Mouse (Mus musculus): Measurements from ENCODE around the gene Tbc1d13. TPM values are rescaled to one million over a fixed set of nuclear protein-coding genes. Genes with fewer than 3 reads are reported as not detected.

Tbc1d13 gene
- 14.1 TPM for polyA plus RNA-seq (2014; fragmentation: Illumina TruSeq; extraction: RNeasy Lipid Tissue Mini Kit (QIAGEN cat#74804); ENCODE audit: low read depth, low replicate concordance)

DNA sequence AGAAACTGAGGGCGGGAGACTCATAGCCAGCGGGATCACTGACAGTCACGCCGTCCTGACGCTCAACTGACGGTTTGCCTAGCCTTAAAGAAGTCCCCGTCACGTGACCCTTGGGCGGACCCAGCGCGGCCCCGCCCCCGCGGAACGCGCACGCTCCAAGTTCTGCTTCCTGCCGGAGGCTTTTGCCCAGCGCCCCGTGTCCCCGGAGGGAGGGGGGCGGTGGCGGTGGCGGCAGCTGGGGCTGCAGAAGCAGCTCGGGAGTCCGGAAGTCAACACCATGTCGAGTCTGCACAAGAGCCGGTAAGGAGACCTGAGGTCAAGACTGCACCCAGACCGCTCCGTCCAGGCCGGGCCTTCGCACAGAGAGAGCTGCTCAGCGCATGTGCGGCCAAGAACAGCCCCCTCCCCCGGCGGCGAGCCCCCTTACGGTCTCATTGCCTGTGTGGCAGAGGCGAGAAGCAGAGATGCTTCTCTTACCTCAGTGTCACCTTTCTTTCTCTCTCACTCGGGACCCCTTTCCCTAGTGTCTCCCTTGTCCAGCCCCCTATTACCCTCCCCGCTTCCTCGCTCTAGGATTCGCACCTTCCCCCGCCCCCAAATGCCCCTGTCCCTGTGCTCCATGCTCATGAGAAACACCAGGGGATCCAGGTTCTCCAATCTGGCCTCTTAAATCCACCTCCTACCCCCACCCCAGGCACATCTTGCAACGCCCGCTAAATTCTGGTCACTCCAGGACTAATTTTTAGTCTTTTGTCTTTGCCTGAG, at the start of gene Tbc1d13:
TSS of gene Tbc1d13 (plus strand) at position 134 of the 765 bp plus-strand sequence.

DNA sequence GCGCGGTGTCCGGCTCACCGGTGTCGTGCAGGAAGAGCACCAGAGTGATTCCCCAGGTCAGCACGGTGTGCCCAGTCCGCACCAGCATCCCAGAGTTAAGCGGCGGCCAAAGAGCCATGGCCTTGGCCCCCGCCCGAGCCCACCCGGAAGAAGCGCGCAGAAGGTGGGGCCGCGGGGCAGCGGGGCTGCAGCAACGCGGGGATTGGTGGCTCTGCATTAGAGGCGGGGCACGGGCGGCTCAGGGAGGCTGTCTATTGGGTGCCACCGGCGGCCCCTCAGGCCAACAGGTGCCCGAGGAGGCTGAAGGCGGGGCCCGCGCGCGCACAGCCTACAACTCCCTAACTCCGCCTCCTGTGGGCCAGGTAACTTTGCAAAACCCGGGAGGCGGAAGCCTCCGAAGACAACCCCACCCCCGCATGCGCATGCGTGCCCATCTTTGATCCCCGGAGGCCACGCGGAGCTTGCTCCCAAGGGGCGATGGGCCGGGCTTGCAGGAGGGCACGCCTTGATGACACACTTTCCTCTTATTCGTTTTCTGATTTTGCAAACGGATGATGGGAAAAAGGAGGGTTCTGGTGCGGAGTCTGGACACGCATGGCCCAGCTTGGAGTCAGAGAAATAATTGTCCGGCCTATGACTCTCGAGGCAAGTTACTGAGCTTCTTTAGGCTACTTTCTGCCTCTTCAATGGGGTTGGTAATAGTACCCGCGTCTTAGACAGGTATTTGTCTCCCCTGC, 39.9 kb upstream of the Tbc1d13 start, which contains the start of gene Zdhhc12:
TSS of gene Zdhhc12 (minus strand) at position 178 of the 737 bp plus-strand sequence.

DNA sequence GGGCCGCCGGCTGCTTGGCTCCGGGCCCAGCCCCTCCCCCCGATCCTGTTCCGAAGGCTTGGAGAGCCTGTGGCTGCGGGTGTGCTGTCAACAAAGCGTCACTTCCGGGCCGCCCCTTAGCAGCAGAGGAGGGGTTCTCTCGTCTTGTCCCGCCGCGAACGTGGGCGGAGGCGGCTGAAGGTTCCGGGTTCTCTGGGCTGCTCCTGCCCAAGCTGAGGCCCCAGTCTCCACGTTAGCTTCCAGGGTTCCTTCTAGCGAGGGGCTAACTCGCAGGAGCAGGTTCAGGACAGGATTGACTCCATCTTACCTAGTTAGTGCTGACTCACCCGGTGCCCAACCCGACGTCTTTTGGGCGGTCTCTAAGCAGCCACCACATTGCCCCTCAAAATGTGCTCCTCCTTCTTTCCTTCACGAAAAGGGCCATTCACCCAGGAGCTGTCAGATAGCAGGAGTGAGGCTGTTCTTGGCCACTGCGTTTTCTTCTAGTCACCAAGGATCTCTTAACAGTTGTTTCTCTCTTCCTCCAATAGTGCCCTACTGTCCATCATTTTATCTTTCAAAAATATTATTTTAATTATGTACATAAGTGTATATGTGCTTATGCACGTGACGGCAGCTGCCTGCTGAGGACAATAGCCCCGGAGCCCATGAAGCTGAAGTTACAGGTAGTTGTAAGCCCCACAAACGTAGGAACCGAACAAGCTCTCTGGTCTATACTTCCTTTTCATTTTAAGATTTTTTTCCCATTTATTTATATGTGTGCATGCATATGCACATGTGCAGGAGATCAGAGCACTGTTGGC, 8.9 kb upstream of the Tbc1d13 start, which contains the start of gene Zer1:
TSS of gene Zer1 (minus strand) at position 114 of the 803 bp plus-strand sequence.

DNA sequence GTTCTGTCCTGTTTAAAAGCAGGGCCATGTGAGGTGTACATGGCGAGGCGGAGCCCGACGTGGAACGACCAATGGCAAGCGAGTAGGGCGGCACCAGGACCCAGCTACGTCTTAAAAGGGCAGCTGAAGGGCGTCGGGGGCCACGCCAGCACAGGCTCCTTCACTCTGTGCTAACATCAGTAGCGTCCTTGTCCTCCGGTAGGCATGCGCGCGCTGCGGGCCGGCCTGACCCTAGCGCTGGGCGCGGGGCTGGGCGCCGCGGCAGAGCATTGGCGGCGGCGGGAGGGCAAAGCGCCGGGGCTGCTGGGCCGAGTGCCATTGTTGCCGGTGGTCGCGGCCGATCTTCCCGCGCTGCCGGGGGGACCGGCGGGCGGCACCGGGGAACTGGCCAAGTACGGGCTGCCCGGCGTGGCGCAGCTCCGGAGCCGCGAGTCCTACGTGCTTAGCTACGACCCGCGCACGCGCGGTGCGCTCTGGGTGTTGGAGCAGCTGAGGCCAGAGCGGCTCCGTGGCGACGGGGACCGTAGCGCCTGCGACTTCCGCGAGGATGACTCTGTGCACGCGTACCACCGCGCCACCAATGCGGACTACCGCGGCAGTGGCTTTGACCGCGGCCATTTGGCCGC, 37.9 kb downstream of the Tbc1d13 start, which contains the start of gene Endog:
TSS of gene Endog (plus strand) at position 123 of the 626 bp plus-strand sequence.

DNA sequence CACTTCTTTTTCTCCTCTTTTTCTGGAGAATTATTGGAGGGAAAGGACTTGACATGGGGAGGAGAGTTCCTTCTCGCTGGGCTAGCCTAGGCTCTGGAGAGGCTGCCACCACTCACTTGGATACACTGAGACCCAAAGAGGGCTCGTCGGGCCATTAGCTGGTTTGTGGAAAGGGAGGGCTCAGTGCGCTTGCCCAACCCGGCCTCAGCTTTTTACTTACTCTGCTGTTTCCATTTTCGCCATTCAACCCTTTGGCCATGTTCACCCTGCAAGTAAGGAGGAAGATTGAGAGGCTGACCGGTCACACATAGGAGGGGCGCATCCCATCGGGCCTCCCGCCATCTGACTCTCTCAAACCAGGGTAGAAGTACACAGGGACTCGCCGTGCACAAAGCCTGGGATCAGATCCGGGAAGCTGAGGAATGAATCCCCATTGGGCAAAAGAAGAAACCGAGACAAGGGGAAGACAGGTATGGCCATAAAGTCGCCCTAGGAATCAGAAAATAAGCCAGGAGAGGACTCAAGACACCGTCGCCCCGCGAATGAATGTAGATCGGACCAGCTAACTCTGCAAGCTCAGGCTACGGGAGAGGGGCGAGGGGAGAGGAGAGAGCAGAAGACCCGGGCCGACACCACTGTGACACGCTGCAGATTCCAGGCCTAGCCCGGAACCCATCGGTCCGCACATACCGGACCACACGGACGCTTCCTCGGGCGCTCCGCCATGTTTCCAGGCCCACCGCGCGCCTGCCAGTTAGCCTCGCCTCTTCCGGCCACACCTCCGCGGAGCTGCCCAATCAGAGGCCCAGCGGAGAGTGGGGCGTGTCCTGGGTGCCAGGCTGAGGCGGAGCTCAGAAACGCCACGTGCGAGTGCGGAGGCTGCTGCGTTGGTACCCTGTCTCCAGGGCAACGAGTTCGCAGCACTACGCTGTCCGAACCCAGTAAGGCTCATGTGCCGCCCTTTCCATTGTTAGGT, 44.4 kb downstream of the Tbc1d13 start, which contains the start of gene Spout1:
TSS of gene Spout1 (minus strand) at position 760 of the 976 bp plus-strand sequence.

Other genes with a start within 250 kb of the Tbc1d13 start
- 7.6 TPM for gene Odf2, start 244.5 kb upstream of the Tbc1d13 start, polyA plus RNA-seq (2014; fragmentation: Illumina TruSeq; extraction: RNeasy Lipid Tissue Mini Kit (QIAGEN cat#74804); ENCODE audit: low read depth, low replicate concordance)
- gene Gle1, start 198.3 kb upstream of the Tbc1d13 start, polyA plus RNA-seq (2014; fragmentation: Illumina TruSeq; extraction: RNeasy Lipid Tissue Mini Kit (QIAGEN cat#74804); ENCODE audit: low read depth, low replicate concordance) = 12.3 TPM
- 42.3 TPM for gene Sptan1, start 168.2 kb upstream of the Tbc1d13 start, polyA plus RNA-seq (2014; fragmentation: Illumina TruSeq; extraction: RNeasy Lipid Tissue Mini Kit (QIAGEN cat#74804); ENCODE audit: low read depth, low replicate concordance)
- gene Wdr34, start 84.9 kb upstream of the Tbc1d13 start, polyA plus RNA-seq (2014; fragmentation: Illumina TruSeq; extraction: RNeasy Lipid Tissue Mini Kit (QIAGEN cat#74804); ENCODE audit: low read depth, low replicate concordance) = 0.41 TPM
- gene Set, start 76.4 kb upstream of the Tbc1d13 start, polyA plus RNA-seq (2014; fragmentation: Illumina TruSeq; extraction: RNeasy Lipid Tissue Mini Kit (QIAGEN cat#74804); ENCODE audit: low read depth, low replicate concordance) = 563 TPM
- 0.17 TPM for gene Pkn3, start 56.1 kb upstream of the Tbc1d13 start, polyA plus RNA-seq (2014; fragmentation: Illumina TruSeq; extraction: RNeasy Lipid Tissue Mini Kit (QIAGEN cat#74804); ENCODE audit: low read depth, low replicate concordance)
- gene Zdhhc12, start 40.1 kb upstream of the Tbc1d13 start, polyA plus RNA-seq (2014; fragmentation: Illumina TruSeq; extraction: RNeasy Lipid Tissue Mini Kit (QIAGEN cat#74804); ENCODE audit: low read depth, low replicate concordance) = 3.4 TPM
- 2.3 TPM for gene Zer1, start 9.2 kb upstream of the Tbc1d13 start, polyA plus RNA-seq (2014; fragmentation: Illumina TruSeq; extraction: RNeasy Lipid Tissue Mini Kit (QIAGEN cat#74804); ENCODE audit: low read depth, low replicate concordance)
- gene Endog, start 37.7 kb downstream of the Tbc1d13 start, polyA plus RNA-seq (2014; fragmentation: Illumina TruSeq; extraction: RNeasy Lipid Tissue Mini Kit (QIAGEN cat#74804); ENCODE audit: low read depth, low replicate concordance) = not detected
- 1.9 TPM for gene Spout1, start 44.7 kb downstream of the Tbc1d13 start, polyA plus RNA-seq (2014; fragmentation: Illumina TruSeq; extraction: RNeasy Lipid Tissue Mini Kit (QIAGEN cat#74804); ENCODE audit: low read depth, low replicate concordance)
- gene Kyat1, start 72.1 kb downstream of the Tbc1d13 start, polyA plus RNA-seq (2014; fragmentation: Illumina TruSeq; extraction: RNeasy Lipid Tissue Mini Kit (QIAGEN cat#74804); ENCODE audit: low read depth, low replicate concordance) = 0.47 TPM
- gene Lrrc8a, start 104.0 kb downstream of the Tbc1d13 start, polyA plus RNA-seq (2014; fragmentation: Illumina TruSeq; extraction: RNeasy Lipid Tissue Mini Kit (QIAGEN cat#74804); ENCODE audit: low read depth, low replicate concordance) = 3.6 TPM
- gene Gm28035, start 106.8 kb downstream of the Tbc1d13 start, polyA plus RNA-seq (2014; fragmentation: Illumina TruSeq; extraction: RNeasy Lipid Tissue Mini Kit (QIAGEN cat#74804); ENCODE audit: low read depth, low replicate concordance) = not detected
- gene Phyhd1, start 132.5 kb downstream of the Tbc1d13 start, polyA plus RNA-seq (2014; fragmentation: Illumina TruSeq; extraction: RNeasy Lipid Tissue Mini Kit (QIAGEN cat#74804); ENCODE audit: low read depth, low replicate concordance) = 1.8 TPM
- gene Gm28038, start 147.3 kb downstream of the Tbc1d13 start, polyA plus RNA-seq (2014; fragmentation: Illumina TruSeq; extraction: RNeasy Lipid Tissue Mini Kit (QIAGEN cat#74804); ENCODE audit: low read depth, low replicate concordance) = not detected
- gene Dolk, start 152.6 kb downstream of the Tbc1d13 start, polyA plus RNA-seq (2014; fragmentation: Illumina TruSeq; extraction: RNeasy Lipid Tissue Mini Kit (QIAGEN cat#74804); ENCODE audit: low read depth, low replicate concordance) = 11.3 TPM
- 15.6 TPM for gene Nup188, start 152.7 kb downstream of the Tbc1d13 start, polyA plus RNA-seq (2014; fragmentation: Illumina TruSeq; extraction: RNeasy Lipid Tissue Mini Kit (QIAGEN cat#74804); ENCODE audit: low read depth, low replicate concordance)
- not detected for gene Sh3glb2, start 225.6 kb downstream of the Tbc1d13 start, polyA plus RNA-seq (2014; fragmentation: Illumina TruSeq; extraction: RNeasy Lipid Tissue Mini Kit (QIAGEN cat#74804); ENCODE audit: low read depth, low replicate concordance)
- 1.7 TPM for gene Miga2, start 230.5 kb downstream of the Tbc1d13 start, polyA plus RNA-seq (2014; fragmentation: Illumina TruSeq; extraction: RNeasy Lipid Tissue Mini Kit (QIAGEN cat#74804); ENCODE audit: low read depth, low replicate concordance)